Mouse (Mus musculus) T-cell, adult 2 months (primary cell): ENCODE results near the gene Gm10073.
"Not testable (repeated sequence)": the region's sequence is repeated elsewhere in the genome, so short reads cannot be mapped to it uniquely, and the experiment has no call there.

Experiments used
- DNase-seq: peaks from one replicate; pipeline ENCODE4 v3.0.0; 2022; ENCODE audit warnings: low spot score

The Gm10073 gene

GRCm38 (mm10) chr8:106597067-106597466 is 23.8 kb upstream of the Gm10073 start:
- DNase-seq = no peak

DNA sequence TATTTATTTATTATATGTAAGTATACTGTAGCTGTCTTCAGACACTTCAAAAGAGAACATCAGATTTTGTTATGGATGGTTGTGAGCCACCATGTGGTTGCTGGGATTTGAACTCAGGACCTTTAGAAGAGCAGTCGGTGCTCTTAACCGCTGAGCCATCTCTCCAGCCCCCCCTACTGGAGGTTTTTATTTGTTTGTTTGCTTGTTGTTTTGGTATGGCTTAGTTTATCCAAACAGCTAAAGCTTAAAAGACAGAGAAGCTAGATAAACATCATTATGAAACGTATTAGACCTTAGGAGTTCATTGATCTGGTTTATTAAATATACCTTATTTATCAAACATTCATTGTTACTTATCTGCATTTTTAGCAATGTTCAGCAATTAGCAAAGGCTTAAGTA is 22.4 kb upstream of the Gm10073 start:
- not testable (repeated sequence) for DNase-seq

DNA sequence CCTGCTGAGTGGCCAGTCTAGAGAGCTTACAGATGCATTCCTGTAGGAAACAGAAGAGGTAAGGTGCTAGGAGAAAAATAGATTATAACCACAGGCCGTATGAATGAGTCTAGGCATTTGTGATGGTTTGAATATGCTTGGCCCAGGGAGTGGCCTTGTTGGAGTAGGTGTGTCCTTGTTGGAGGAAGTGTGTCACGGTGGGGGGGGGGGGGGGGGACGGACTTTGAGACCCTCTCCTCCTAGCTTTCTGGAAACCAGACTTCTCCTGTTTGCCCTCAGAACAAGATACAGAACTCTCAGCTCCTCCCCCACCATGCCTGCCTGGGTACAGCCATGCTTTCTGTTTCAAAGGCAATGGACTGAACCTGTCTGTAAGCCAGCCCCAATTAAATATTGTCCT is 19.2 kb upstream of the Gm10073 start:
- DNase-seq = no peak

- no peak for DNase-seq
Measured at GRCm38 (mm10) chr8:106588443-106589431, 15.5 kb upstream of the Gm10073 start.

DNA sequence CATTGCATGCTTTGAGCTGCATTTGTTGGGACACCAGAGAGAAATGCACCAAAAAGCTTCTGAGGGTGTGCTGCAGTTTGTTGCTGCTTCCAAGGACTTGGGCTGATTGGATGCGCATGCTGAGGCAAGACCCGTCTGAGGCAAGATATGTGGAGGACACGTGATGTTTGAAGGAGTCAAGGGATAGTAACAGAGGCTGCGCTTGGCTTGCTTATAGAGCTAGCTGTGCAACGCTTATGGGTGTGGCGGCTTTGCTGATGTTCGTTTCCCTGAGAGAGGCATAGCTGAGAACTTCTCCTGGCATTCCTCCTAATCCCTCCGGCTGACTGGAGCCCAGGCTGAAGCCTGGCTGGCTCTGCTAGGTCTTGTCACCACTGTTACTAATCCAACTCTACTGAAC is 13.6 kb upstream of the Gm10073 start:
- no peak for DNase-seq

GRCm38 (mm10) chr8:106585671-106586037 is 12.4 kb upstream of the Gm10073 start:
- DNase-seq = no peak

- DNase-seq = no peak
Measured at GRCm38 (mm10) chr8:106584942-106585670, 11.8 kb upstream of the Gm10073 start.

- DNase-seq = no peak
Measured at GRCm38 (mm10) chr8:106581344-106582088, 8.3 kb upstream of the Gm10073 start.

- DNase-seq = no peak
Measured at GRCm38 (mm10) chr8:106579510-106579909, 6.2 kb upstream of the Gm10073 start.

DNA sequence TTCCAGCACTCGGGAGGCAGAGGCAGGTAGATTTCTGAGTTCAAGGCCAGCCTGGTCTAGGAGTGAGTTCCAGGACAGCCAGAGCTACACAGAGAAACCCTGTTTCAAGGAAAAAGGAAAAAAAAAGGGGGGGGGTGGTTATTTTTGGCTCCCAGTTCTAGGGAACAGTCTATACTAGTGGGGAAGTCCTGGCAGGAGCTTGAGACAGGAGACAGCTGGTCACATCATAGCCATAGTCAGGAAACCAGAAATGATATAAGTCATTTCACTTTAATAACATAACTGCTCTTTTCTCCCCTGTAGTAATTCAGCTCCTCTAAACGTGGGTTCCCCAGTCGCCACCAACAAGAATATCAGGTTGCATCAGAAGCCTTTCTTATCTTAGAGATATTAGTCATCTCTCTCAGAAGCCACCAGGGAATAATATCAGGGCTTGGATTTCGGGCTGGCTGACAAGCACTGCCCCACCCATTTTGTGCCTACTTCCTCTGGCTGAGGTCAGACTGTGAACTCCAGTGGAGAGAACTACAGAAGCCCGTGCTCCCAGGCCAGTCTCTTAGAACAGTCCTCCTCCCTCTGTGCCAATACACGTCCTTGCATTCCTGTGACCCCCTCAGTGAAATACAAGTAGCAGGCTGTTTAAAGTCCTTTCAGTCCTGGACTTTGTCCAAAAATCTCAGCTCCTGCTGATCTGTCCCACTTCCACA is 3.7 kb upstream of the Gm10073 start:
- no peak for DNase-seq

DNA sequence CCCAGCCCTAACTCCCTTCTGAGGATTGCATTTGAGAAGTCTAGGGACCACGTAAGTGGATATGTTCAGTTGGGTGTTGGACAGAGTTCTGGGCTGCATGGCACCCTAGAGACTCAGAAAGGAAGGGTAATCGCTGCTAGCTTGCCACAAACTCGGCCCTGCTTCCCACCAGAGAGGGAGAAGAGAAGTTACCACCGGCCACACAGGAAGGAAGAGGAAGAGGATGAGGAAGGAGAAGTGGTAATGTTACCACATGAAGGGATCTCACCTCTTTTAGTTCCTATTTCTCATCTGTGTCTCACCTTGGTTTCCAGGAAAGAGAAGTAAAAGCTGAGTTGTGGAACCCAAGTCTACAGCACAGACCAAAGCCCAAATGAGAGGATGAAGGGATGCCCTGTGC is 1.0 kb upstream of the Gm10073 start:
- no peak for DNase-seq

DNA sequence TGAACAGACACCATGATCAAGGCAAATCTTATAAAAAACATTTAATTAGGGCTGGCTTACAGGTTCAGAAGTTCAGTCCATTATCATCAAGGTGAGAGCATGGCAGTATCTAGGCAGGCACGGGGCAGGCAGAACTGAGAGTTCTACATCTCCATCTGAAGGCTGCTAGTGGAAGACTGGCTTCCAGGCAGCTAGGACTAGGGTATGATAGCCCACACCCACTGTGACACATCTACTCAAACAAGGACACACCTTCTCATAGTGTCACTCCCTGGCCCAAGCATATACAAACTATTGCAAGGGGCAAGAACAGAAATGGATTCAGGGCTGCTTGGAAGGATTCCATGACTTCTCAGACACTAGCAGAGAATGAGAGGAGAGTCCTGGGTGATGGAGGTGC is 1.1 kb downstream of the Gm10073 start:
- DNase-seq = not testable (repeated sequence)

- no peak for DNase-seq
Measured at GRCm38 (mm10) chr8:106571551-106572172, 1.6 kb downstream of the Gm10073 start.

GRCm38 (mm10) chr8:106570386-106570785 is 2.9 kb downstream of the Gm10073 start:
- no peak for DNase-seq

DNA sequence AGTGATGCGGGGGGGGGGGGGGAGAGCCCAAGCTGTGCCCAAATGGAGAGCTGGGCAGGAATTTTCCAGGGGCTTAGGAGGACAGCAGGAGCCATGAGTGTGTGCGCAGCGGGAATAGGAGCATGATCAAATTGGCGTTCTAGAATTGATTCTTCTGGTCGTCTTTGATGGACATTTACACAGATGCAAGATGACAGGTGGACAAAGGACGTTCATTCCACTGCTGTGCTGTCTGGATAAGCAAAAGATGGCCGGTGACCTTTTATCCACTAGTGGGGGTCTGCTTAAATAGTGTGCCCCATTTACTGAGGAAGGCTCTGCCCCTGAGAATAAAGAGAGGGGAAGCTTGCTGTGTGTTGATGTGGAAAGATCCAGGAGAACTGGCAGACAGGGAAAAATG is 4.3 kb downstream of the Gm10073 start:
- DNase-seq = no peak

- peak; percentile 14 for DNase-seq
Measured at GRCm38 (mm10) chr8:106563691-106564182, 9.5 kb downstream of the Gm10073 start.

DNA sequence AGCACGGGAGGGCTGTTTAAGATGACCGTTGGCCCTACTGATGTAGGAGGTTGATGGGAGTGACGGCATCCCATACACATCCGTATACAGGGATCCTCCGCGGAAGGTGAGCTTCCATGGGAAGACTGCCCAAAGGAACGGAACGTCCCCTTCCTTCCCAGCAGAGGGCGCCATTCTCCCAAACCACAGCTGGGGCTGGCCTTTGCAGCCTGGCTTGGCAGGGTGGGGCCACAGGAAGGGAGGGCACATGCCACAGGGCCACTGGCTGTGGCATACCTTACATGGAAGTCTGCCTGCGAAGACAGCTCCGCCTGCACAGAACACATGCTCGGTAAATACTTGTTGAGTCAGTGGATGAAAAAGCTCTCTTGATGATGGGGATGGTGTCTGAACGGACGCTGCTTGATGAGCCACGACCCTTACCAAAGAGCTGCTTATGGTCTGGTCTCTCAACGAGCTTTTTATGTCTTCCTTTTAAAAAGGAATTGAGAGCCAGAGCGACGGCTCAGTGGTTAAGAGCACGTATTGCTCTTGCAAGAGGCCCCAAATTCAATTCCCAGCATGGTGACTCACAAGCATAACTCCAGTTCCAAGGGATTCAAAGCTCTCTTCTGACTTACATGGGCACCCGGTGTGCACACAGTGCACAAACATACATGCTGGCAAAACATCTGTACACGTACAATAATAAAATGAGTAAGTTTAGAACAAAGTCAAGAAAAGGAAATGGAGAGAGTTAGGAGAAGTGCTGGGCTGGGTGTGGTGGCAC is 12.0 kb downstream of the Gm10073 start:
- DNase-seq = peak; percentile 83

- DNase-seq = no peak
Measured at GRCm38 (mm10) chr8:106559844-106560243, 13.4 kb downstream of the Gm10073 start.

DNA sequence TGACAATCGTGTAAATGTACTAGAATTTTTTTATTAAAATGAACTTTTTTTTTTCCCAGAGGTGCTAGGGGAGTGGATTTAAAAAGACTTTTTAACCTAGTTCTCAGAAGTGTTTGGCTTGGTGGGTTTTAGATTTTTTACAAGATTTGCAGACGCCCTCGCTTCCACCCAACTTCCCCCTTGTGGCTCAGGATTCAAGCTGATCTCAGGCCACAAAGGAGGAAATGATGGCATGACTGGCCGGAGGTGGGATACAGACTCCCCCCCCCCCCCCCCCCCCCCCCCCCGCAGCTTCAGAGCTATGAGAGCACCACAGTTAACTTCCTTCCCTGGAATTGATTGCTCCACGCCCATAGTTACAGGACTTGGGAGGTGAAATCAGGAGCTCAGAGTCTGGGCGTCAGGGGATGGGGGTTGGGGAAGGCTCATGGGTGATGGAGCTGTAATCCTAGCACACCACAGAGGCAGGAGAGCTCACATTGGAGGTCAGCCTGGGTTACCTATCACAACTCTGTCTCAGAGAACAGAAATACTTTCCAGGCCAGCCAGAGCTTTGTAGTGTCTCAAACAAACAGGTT is 17.1 kb downstream of the Gm10073 start:
- no peak for DNase-seq

- DNase-seq = no peak
Measured at GRCm38 (mm10) chr8:106554011-106554410, 19.2 kb downstream of the Gm10073 start.
